Mouse (Mus musculus): ENCODE results near the gene Lias.

The Lias gene

DNA sequence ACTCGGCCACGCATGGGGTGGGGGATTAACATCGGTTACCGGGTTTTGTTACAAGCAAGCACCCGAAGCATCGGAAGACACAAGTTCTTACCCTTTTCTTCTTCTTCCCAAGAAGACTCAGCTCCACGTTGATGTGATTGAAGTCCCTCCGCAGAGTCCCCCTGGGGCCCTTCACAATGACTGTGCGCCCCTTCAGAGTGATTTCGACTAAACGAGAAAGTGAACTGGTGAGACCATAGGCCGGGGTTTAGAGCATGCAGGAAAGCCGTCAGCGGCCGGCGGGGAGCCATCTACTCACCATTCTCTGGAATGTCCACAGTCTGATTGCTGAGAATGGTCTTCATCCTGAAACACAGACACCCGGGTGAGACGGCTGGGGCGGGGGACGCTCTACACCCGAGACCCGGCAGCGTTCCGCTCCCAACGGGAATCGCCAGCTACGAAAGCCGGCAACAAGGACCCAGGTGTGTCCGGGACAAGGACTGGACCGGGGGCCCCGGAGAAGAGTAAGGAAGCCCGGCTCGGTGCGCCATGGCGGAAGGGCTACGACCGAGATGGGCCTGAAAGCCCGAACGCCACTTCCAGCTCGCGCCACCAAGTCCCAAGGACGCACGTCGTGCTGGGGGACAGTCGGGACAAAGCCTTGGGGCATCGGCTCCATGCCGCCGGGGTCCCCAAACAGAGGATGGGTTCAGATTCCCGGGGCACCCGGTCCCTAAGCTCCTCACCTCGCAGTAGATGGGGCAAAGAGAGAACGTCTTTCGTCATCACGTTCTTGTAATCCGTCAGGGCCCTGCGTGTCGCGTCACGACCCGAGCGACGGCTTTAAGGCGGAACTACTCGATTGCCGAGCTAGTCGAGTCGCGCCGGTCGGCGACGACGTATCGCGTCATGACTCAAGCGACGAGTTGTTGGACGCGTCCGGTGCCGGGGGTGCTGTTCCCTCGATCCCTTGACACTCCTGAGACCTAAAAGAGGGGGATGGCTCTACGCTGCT, at the start of gene Lias, which contains the start of gene Rpl9:
TSS of gene Lias (plus strand) at position 850 of the 997 bp plus-strand sequence.
TSS of gene Rpl9 (minus strand) at position 797 of the 997 bp plus-strand sequence.
- peak; percentile 100 for DNase-seq (ENCODE audit: low spot score)

GRCm38 (mm10) chr5:65348168-65348567, 43.1 kb upstream of the Lias start, which contains the start of gene Klb:
Gene Klb (plus strand): TSS chr5:65348314.
- DNase-seq (ENCODE audit: low spot score), result peak; percentile 28

- DNase-seq (ENCODE audit: low spot score), result peak; percentile 9
Observed at GRCm38 (mm10) chr5:65350508-65350907, 40.8 kb upstream of the Lias start.

DNA sequence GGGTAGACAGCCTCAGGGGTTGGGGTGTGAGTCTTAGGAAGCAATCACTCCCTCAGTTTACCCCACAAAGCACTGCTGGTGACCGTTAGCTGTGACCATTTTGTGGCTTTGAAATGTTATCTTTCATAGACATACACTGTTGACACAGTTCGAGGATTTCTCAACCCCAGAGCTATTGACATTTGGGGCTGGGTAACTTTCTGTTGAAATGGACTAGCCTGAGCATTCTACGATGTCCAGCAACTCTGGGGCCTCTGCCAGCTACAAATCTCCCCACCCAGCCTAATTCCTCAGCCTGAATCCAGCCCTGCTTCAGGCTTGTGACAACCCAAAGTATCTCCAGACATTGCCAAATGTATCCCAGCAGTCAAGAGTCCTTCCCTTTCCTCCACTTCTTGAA, 37.2 kb upstream of the Lias start:
- DNase-seq (ENCODE audit: low spot score), result no peak

DNA sequence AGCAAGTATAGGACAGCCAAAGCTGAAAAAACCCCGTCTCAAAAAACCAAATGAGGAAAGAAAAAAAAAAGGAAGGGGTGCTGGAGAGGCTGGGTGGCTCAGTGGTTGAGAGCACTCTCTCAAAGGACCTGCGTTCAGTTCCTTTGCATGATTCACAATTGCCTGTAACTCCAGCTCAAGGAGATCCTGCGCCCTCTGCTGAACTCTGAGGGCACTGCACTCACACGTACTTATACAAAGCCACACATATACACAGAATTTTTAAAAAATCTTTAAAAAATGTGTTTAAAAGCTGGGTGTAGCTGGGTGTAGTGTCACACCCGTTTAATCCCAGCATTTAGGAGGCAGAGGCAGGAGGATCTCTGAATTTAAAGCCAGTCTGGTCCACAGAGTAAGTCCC, 36.3 kb upstream of the Lias start:
- DNase-seq (ENCODE audit: low spot score), result no peak

- DNase-seq (ENCODE audit: low spot score), result no peak
Observed at GRCm38 (mm10) chr5:65356851-65357250, 34.4 kb upstream of the Lias start.

DNA sequence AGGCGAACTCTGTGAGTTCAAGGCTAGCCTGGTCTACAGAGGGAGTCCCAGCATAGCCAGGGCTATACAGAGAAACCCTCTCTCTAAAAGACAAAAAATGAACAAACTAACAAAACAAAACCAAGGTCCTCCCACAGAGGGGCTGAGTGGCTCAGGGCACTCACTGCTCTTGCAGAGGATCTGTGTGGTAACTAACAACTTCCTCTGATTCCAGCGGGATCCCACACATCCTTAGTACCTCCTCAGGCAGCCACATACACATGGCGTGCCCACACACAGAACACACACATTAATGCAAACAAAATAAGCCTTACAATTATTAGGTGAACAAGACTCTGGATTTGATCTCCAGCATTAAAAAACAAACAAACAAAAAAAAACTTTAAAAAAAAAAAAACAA, 33.5 kb upstream of the Lias start:
- DNase-seq (ENCODE audit: low spot score), result no peak

GRCm38 (mm10) chr5:65367837-65368236, 23.5 kb upstream of the Lias start:
- no peak for DNase-seq (ENCODE audit: low spot score)

DNA sequence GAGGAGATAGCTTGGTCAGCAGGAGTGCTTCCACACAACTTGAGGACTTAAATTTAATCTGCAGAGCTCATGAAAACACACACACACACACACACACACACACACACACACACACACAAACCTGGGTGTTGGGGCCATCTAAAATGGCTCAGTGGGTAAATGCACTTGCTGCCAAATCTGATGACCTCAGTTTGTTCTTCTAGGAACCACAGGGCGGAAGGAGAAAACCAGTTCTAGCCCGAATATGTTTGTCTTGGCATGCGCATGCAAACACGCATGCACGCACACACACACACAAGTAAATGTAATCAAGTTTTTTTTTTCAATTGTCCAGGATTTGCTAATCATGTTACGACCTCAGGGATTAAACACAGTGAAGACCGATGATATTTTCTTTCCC, 19.7 kb upstream of the Lias start:
- DNase-seq (ENCODE audit: low spot score), result no peak

DNA sequence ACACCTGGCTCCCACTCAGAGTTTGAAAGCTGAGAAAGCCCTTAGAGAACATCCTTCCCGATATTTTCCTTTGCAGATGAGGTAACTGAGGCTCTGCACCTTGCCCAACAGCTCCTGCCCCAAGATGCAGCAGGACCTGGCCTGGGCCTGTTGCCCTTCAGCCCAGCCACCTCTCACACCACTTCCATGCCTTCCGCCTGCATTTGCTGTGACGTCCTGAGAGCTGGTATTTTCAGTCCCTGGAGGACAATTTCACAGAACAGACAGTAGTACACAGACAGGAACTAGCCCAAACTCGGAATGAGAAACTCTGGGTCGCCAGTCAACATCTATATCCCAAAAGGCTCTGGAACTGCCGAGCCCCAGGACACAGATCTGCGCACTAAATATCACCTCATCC, 16.6 kb upstream of the Lias start:
- DNase-seq (ENCODE audit: low spot score), result no peak

- DNase-seq (ENCODE audit: low spot score), result no peak
Observed at GRCm38 (mm10) chr5:65385704-65386103, 5.6 kb upstream of the Lias start.

DNA sequence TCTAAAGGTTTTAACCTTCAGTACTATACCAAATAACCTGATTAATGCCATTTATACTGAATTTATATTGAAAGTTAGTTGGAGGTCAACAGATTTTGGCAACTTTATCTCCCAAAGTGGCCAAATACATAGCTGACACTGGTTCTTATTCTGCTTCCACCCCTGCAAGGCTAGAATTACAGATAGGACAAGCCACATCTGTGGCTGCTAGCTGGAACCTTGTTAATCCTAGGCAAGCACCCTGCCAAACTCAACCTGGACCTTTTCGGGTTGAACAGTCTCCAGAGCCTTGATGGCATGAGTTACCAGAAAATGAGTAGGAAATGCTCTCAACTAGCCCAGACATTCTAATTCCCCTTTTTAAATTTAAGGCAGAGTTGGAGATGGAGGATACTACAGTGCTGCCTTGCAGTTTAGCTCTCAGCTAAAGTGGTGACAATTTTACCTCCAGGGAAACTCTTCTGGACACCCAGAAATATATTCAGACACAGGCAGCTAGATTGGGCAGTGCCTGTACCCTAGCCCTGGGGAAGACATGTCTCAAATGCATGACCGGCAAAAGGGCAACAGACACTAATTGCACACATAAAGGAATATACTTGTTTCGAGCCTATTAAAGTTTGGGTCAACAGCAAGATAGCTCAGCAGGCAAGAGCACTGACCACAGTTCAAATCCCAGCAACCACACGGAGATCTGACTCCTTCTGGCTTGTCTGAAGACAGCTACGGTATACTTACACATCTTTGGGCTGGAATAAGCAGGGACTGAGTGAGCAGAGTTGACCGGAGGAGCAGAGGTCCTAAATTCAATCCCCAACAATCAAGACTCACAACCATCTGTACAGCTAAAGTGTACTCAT, 4.1 kb upstream of the Lias start:
- DNase-seq (ENCODE audit: low spot score), result no peak

DNA sequence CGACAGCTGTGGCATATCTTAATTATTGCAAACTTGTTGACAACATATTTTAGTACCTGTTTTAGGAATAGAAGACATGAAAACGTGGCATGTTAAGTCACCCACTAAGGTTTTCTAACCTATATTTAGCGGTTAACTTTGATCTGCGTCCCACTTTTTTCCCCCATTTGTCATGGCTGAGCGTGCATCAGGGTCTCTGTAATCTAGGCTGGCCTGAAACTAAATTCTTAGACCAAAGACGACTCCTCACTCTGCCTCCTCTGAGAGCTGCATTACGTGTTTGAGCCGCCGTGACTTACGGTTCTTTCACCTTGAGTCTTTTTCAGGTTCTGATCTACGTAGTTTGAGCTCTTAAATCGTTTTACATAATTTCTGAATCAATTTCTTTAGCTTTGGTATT, 456 bp downstream of the Lias start:
- DNase-seq (ENCODE audit: low spot score), result peak; percentile 59

- DNase-seq (ENCODE audit: low spot score), result no peak
Observed at GRCm38 (mm10) chr5:65394425-65394824, 3.1 kb downstream of the Lias start.

- peak; percentile 80 for DNase-seq (ENCODE audit: low spot score)
Observed at GRCm38 (mm10) chr5:65401251-65401994, 10.1 kb downstream of the Lias start.

- DNase-seq (ENCODE audit: low spot score), result peak; percentile 47
Observed at GRCm38 (mm10) chr5:65407989-65408388, 16.7 kb downstream of the Lias start.

GRCm38 (mm10) chr5:65415653-65416458, 24.6 kb downstream of the Lias start:
- DNase-seq (ENCODE audit: low spot score), result peak; percentile 84

- no peak for DNase-seq (ENCODE audit: low spot score)
Observed at GRCm38 (mm10) chr5:65419136-65419535, 27.8 kb downstream of the Lias start.

- no peak for DNase-seq (ENCODE audit: low spot score)
Observed at GRCm38 (mm10) chr5:65420822-65421221, 29.5 kb downstream of the Lias start.

DNA sequence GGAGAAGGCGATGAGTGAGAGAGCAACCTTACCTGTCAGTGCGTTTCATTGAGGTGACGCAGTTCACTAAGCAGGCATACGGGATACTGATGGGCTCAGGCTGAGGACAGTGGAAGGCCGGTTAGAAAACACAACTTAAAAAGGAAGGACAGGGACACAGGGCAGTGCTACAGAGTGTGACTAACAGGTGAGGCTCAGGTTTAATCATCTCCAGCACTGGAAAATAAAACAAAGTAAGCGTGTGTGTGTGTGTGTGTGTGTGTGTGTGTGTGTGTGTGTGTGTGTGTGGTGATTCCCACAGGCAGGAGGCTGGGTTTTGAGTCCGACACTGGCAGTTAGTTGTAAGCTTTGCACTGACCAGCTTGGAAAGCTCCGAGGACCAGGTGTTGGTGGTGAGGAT, 31.5 kb downstream of the Lias start:
- DNase-seq (ENCODE audit: low spot score), result no peak

DNA sequence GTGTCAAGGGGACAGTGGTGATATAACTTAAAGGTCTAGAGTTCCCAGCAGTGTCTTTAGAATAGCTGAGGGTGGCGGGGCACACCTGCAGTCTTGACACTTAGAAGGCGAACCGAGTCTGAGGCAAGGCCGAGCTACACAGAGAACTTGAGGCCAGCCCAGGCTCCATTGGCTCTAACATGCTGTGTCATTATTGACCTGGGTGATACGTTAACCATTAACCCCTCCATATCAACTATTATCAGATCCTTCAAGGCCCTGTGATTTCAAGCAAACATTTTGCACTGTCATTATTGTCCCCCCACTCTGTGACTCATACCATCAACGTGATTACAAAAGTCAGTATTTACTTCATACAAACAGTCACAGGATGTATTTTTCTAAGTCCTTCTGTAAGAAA, 32.9 kb downstream of the Lias start:
- DNase-seq (ENCODE audit: low spot score), result no peak

All from embryo, embryonic 10 days (tissue).